Mouse (Mus musculus) small intestine, adult 2 months (tissue): ENCODE data around the gene Hfe2.

Experiments used
- CTCF ChIP-seq: fragments of 200-500 bp; IDR thresholded peaks from 2 replicates; pipeline ENCODE4 v1.5.1; 2012; ENCODE audit warnings: low read depth, mild to moderate bottlenecking, control low read depth, inconsistent platforms, low read length, moderate library complexity, mixed read lengths; ENCODE audit not compliant: insufficient replicate concordance, insufficient read length; ENCODE audit errors: extremely low read depth
- POLR2A ChIP-seq: fragments of 200-500 bp; IDR thresholded peaks from 2 replicates; pipeline ENCODE4 v1.6.1; 2012; ENCODE audit warnings: low read depth, mild to moderate bottlenecking, control low read depth, inconsistent platforms, low read length, moderate library complexity

GRCm38 (mm10) chr3:96560881-96561668 lies 36.1 kb downstream of the Hfe2 start:
- TF ChIP-seq CTCF (peak; percentile 24; the same call in 1 of the 2 replicates), POLR2A (peak; percentile 28; the same call in 1 of the 2 replicates)
